Comparison of ENCODE assay signal across 8 mouse cellular contexts in the genomic region with DNA sequence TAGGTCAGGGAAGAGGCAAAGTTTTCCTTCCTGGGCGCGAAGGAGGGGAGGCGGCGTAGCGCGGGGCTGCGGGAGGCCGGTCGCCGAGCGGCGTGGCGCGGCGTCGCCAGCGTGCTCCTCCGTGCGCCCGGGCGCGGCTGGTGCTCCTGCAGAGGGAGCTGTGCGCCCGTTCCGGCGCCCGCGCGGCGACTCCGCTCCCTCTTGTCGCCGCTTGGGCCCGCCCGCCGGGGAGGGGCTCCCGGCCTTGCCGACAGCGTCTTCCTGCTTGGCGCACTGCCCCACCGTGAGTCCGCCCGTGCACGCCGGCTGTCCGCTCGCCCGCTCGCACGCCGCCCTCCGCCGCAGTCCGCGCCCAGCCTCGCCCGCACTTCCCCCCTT. TPM values are rescaled to one million over a fixed set of nuclear protein-coding genes. Genes with fewer than 3 reads are reported as not detected.
DNase-seq lines count a peak whose midpoint lies in the region; ATAC-seq and TF ChIP-seq lines count a peak whose summit lies in the region.

Gene Prep (plus strand): TSS at position 273 of the 378 bp plus-strand sequence.

- peak; percentile 69 for DNase-seq in c-Kit-positive CD71-negative TER-119-negative erythroid progenitor cells, embryonic 14.5 days (ENCODE audit: low read depth)
- peak; percentile 81 for DNase-seq in forebrain, embryonic 10.5 days (ENCODE audit: extremely low spot score, low spot score)
- DNase-seq in kidney, postnatal 14 days, result peak; percentile 96
- peak; percentile 93 for DNase-seq in neural tube, embryonic 11.5 days (ENCODE audit: low spot score)

- peak; percentile 94 for ATAC-seq in heart, embryonic 15.5 days (replicated peaks; ENCODE audit: insufficient number of reproducible peaks, insufficient read depth, low FRiP score, low read depth)
- peak; percentile 86 for ATAC-seq in liver, embryonic 15.5 days (ENCODE audit: insufficient read depth)
- peak; percentile 95 for ATAC-seq in neural tube, embryonic 11.5 days (ENCODE audit: insufficient read depth, low FRiP score, low TSS enrichment)
- ATAC-seq in stomach, embryonic 16.5 days (ENCODE audit: insufficient read depth, low FRiP score), result peak; percentile 95

- WGBS in forebrain, embryonic 10.5 days, result under 1% methylated on average over 54 of the region's 57 CpGs
- WGBS in heart, embryonic 15.5 days, result under 1% methylated on average over 54 of the region's 57 CpGs
- WGBS in liver, embryonic 15.5 days (ENCODE audit: insufficient replicate concordance), result 0% methylated on average over 56 of the region's 57 CpGs
- 0% methylated on average over 49 of the region's 57 CpGs for WGBS in neural tube, embryonic 11.5 days
- under 1% methylated on average over 46 of the region's 57 CpGs for WGBS in stomach, embryonic 16.5 days

- H3K4me3 ChIP-seq in E14TG2a.4 (replicated peaks; ENCODE audit: low read length), result peak within 1 kb of the TSS; percentile 93
- peak within 1 kb of the TSS; percentile 84 for H3K4me3 ChIP-seq in forebrain, embryonic 10.5 days
- H3K4me3 ChIP-seq in heart, embryonic 15.5 days, result peak within 1 kb of the TSS; percentile 99
- peak within 1 kb of the TSS; percentile 81 for H3K4me3 ChIP-seq in liver, embryonic 15.5 days (replicated peaks)
- H3K4me3 ChIP-seq in neural tube, embryonic 11.5 days (ENCODE audit: low read depth, low read length), result peak within 1 kb of the TSS; percentile 93
- H3K4me3 ChIP-seq in stomach, embryonic 16.5 days (replicated peaks; ENCODE audit: low read length), result peak within 1 kb of the TSS; percentile 98

- peak within 1 kb of the TSS; percentile 94 for H3K9ac ChIP-seq in heart, embryonic 15.5 days
- H3K9ac ChIP-seq in liver, embryonic 15.5 days, result peak within 1 kb of the TSS; percentile 76
- peak within 1 kb of the TSS; percentile 83 for H3K9ac ChIP-seq in neural tube, embryonic 11.5 days (ENCODE audit: low read length)
- H3K9ac ChIP-seq in stomach, embryonic 16.5 days (ENCODE audit: low read length), result peak within 1 kb of the TSS; percentile 97

- H3K4me2 ChIP-seq in heart, embryonic 15.5 days, result peak within 1 kb of the TSS; percentile 72
- peak within 1 kb of the TSS; percentile 87 for H3K4me2 ChIP-seq in liver, embryonic 15.5 days
- H3K4me2 ChIP-seq in neural tube, embryonic 11.5 days (ENCODE audit: low read depth), result peak within 1 kb of the TSS; percentile 61
- H3K4me2 ChIP-seq in stomach, embryonic 16.5 days (ENCODE audit: low read depth, low read length), result peak within 1 kb of the TSS; percentile 87

- H3K27ac ChIP-seq in forebrain, embryonic 10.5 days, result peak within 1 kb of the TSS; percentile 96
- peak within 1 kb of the TSS; percentile 86 for H3K27ac ChIP-seq in heart, embryonic 15.5 days
- peak within 1 kb of the TSS; percentile 61 for H3K27ac ChIP-seq in liver, embryonic 15.5 days (replicated peaks)
- H3K27ac ChIP-seq in neural tube, embryonic 11.5 days (ENCODE audit: low read depth, low read length), result peak within 1 kb of the TSS; percentile 79
- H3K27ac ChIP-seq in stomach, embryonic 16.5 days (ENCODE audit: low read length), result peak within 1 kb of the TSS; percentile 91

- no peaks in the 10 kb centered on the region for H3K27me3 ChIP-seq in E14TG2a.4 (ENCODE audit: insufficient read depth, low read length)
- H3K27me3 ChIP-seq in forebrain, embryonic 10.5 days (ENCODE audit: poor library complexity, severe bottlenecking), result no peaks in the 10 kb centered on the region
- no peaks in the 10 kb centered on the region for H3K27me3 ChIP-seq in heart, embryonic 15.5 days
- H3K27me3 ChIP-seq in liver, embryonic 15.5 days, result no peaks in the 10 kb centered on the region
- no peaks in the 10 kb centered on the region for H3K27me3 ChIP-seq in neural tube, embryonic 11.5 days (ENCODE audit: control insufficient read depth, insufficient read depth, low read length)
- no peaks in the 10 kb centered on the region for H3K27me3 ChIP-seq in stomach, embryonic 16.5 days (ENCODE audit: control insufficient read depth, insufficient read depth, low read length)

- H3K9me3 ChIP-seq in E14TG2a.4 (ENCODE audit: low read length), result no peaks in the 10 kb centered on the region
- no peaks in the 10 kb centered on the region for H3K9me3 ChIP-seq in forebrain, embryonic 10.5 days
- no peaks in the 10 kb centered on the region for H3K9me3 ChIP-seq in heart, embryonic 15.5 days (replicated peaks)
- no peaks in the 10 kb centered on the region for H3K9me3 ChIP-seq in liver, embryonic 15.5 days (replicated peaks)
- H3K9me3 ChIP-seq in neural tube, embryonic 11.5 days (ENCODE audit: control insufficient read depth, low read length), result no peaks in the 10 kb centered on the region
- no peaks in the 10 kb centered on the region for H3K9me3 ChIP-seq in stomach, embryonic 16.5 days (replicated peaks; ENCODE audit: control insufficient read depth, low read length)

- H3K4me1 ChIP-seq in E14TG2a.4 (replicated peaks; ENCODE audit: low read depth, low read length), result peaks cover 66% of the 10 kb centered on the region
- H3K4me1 ChIP-seq in forebrain, embryonic 10.5 days, result peaks cover 46% of the 10 kb centered on the region
- peaks cover 40% of the 10 kb centered on the region for H3K4me1 ChIP-seq in heart, embryonic 15.5 days (replicated peaks)
- H3K4me1 ChIP-seq in liver, embryonic 15.5 days (replicated peaks), result peaks cover 65% of the 10 kb centered on the region
- H3K4me1 ChIP-seq in neural tube, embryonic 11.5 days (ENCODE audit: control insufficient read depth, insufficient read depth, low read length), result peaks cover 14% of the 10 kb centered on the region; the same call in 1 of the 2 replicates
- peaks cover 22% of the 10 kb centered on the region for H3K4me1 ChIP-seq in stomach, embryonic 16.5 days (ENCODE audit: control insufficient read depth, insufficient read depth, low read length)

- H3K36me3 ChIP-seq in E14TG2a.4 (ENCODE audit: insufficient read depth, low read length), result peaks cover 11% of the 10 kb centered on the region; the same call in 1 of the 2 replicates
- H3K36me3 ChIP-seq in forebrain, embryonic 10.5 days (replicated peaks), result peaks cover under 1% of the 10 kb centered on the region
- no peaks in the 10 kb centered on the region; the same call in 1 of the 2 replicates for H3K36me3 ChIP-seq in heart, embryonic 15.5 days
- no peaks in the 10 kb centered on the region for H3K36me3 ChIP-seq in liver, embryonic 15.5 days (replicated peaks)
- no peaks in the 10 kb centered on the region for H3K36me3 ChIP-seq in neural tube, embryonic 11.5 days (ENCODE audit: control insufficient read depth, insufficient read depth, low read length)
- no peaks in the 10 kb centered on the region for H3K36me3 ChIP-seq in stomach, embryonic 16.5 days (ENCODE audit: control insufficient read depth, insufficient read depth, low read length)

- no peak for TF ChIP-seq CTCF in E14TG2a.4 (conservative IDR thresholded peaks at IDR 0.05; ENCODE audit: low read length)

RNA-seq across cellular contexts. Expression of gene Prep, which starts in this region (rescaled TPM):
- 38.2 and 40.2 TPM in 2 replicates for polyA plus RNA-seq in forebrain, embryonic 10.5 days (2016; fragmentation: Nextera tagmentation; extraction: Ambion mirVana)
- polyA plus RNA-seq in heart, embryonic 15.5 days (2015; fragmentation: Nextera tagmentation; extraction: Ambion mirVana), result 23.9 and 26.6 TPM in 2 replicates
- 8.9 and 9.2 TPM in 2 replicates for polyA plus RNA-seq in liver, embryonic 15.5 days (2015; fragmentation: Nextera tagmentation; extraction: Ambion mirVana)
- polyA plus RNA-seq in neural tube, embryonic 11.5 days (2014; fragmentation: Nextera tagmentation; extraction: Ambion mirVana), result 30.7 and 32.4 TPM in 2 replicates
- 22.1 and 25.1 TPM in 2 replicates for polyA plus RNA-seq in stomach, embryonic 16.5 days (2015; fragmentation: Nextera tagmentation; extraction: Ambion mirVana)

Comparison
In these comparisons a context has a peak if more than half of its experiments do, and no peak if none do; other contexts are left out.
1. Peak in every context shown above with its lines: DNase-seq, ATAC-seq, H3K4me3 ChIP-seq and H3K27ac ChIP-seq.